Comparison of ENCODE assay signal across 8 mouse cellular contexts in the genomic region with DNA sequence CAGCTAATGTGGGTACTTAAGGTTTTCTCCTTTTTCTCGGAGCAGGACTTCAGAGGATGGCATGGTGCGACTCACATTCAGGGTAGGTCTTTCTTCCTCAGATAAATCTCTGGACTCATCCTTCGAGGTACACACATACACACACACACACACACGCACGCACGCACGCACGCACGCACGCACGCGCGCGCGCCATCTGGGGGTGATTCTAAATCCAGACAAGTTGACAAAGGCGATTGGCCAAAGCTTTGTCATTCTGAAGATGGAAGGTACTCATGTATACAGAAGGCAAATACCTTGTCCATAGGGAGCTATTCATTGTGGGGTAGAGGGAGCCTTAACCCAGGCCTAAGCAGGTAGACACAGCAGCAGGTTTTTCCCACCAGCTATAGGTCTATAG.
DNase-seq lines count a peak whose midpoint lies in the region; ATAC-seq and TF ChIP-seq lines count a peak whose summit lies in the region.

No protein-coding gene starts in this region.

- no peak for TF ChIP-seq POLR2A in lung, adult 2 months (IDR thresholded peaks at IDR 0.05; ENCODE audit: borderline replicate concordance, extremely low read depth, low read depth, low read length)

- no peaks in the 10 kb centered on the region for H3K36me3 ChIP-seq in lung, embryonic 14.5 days (ENCODE audit: insufficient read depth)
- H3K36me3 ChIP-seq in embryonic facial prominence, embryonic 13.5 days = no peaks in the 10 kb centered on the region
- H3K36me3 ChIP-seq in limb, embryonic 11.5 days (ENCODE audit: control insufficient read depth, insufficient read depth, low read length) = no peaks in the 10 kb centered on the region
- no peaks in the 10 kb centered on the region for H3K36me3 ChIP-seq in neural tube, embryonic 15.5 days

- 0 out of 2 replicates have a peak overlapping the region, but pooled peaks have one; percentile 34 for H3K9ac ChIP-seq in lung, embryonic 14.5 days
- no peak overlapping the region for H3K9ac ChIP-seq in embryonic facial prominence, embryonic 13.5 days
- no peak overlapping the region; the same call in 1 of the 2 replicates for H3K9ac ChIP-seq in limb, embryonic 11.5 days (ENCODE audit: low read length)
- H3K9ac ChIP-seq in neural tube, embryonic 15.5 days (replicated peaks) = no peak overlapping the region

- H3K9me3 ChIP-seq in lung, embryonic 14.5 days (ENCODE audit: low read depth, low read length) = no peaks in the 10 kb centered on the region
- H3K9me3 ChIP-seq in embryonic facial prominence, embryonic 13.5 days = no peaks in the 10 kb centered on the region
- H3K9me3 ChIP-seq in limb, embryonic 11.5 days (ENCODE audit: control insufficient read depth, low read length) = no peaks in the 10 kb centered on the region
- no peaks in the 10 kb centered on the region for H3K9me3 ChIP-seq in neural tube, embryonic 15.5 days (replicated peaks)

- H3K4me1 ChIP-seq in lung, embryonic 14.5 days (ENCODE audit: insufficient read depth) = 0 out of 2 replicates have a peak, but pooled peaks cover 6% of the 10 kb centered on the region
- H3K4me1 ChIP-seq in lung, adult 2 months (ENCODE audit: control insufficient read depth, insufficient read depth, low read length) = 0 out of 2 replicates have a peak, but pooled peaks cover 4% of the 10 kb centered on the region
- 0 out of 2 replicates have a peak, but pooled peaks cover 7% of the 10 kb centered on the region for H3K4me1 ChIP-seq in embryonic facial prominence, embryonic 13.5 days
- 0 out of 2 replicates have a peak, but pooled peaks cover 3% of the 10 kb centered on the region for H3K4me1 ChIP-seq in limb, embryonic 11.5 days (ENCODE audit: control insufficient read depth, insufficient read depth, low read length)
- H3K4me1 ChIP-seq in neural tube, embryonic 15.5 days = peaks cover 36% of the 10 kb centered on the region

- H3K4me3 ChIP-seq in lung, embryonic 14.5 days (ENCODE audit: low read depth, low read length) = no peak overlapping the region; the same call in 1 of the 2 replicates
- no peak overlapping the region for H3K4me3 ChIP-seq in lung, adult 2 months (replicated peaks; ENCODE audit: extremely low read depth, low read depth, low read length)
- H3K4me3 ChIP-seq in embryonic facial prominence, embryonic 13.5 days = no peak overlapping the region
- no peak overlapping the region for H3K4me3 ChIP-seq in limb, embryonic 11.5 days (ENCODE audit: low read depth, low read length)
- no peak overlapping the region for H3K4me3 ChIP-seq in neural tube, embryonic 15.5 days (replicated peaks)

- 0 out of 2 replicates have a peak, but pooled peaks have one; percentile 23 for TF ChIP-seq CTCF in lung, embryonic 14.5 days (IDR thresholded peaks at IDR 0.05; ENCODE audit: low read depth)
- no peak for TF ChIP-seq CTCF in lung, adult 2 months (IDR thresholded peaks at IDR 0.05; ENCODE audit: insufficient read depth, low read length)

- H3K27ac ChIP-seq in lung, embryonic 14.5 days (ENCODE audit: low read depth) = peak overlapping the region; percentile 76
- peak overlapping the region; percentile 78 for H3K27ac ChIP-seq in embryonic facial prominence, embryonic 13.5 days
- no peak overlapping the region for H3K27ac ChIP-seq in limb, embryonic 11.5 days (replicated peaks; ENCODE audit: low read depth, low read length)
- H3K27ac ChIP-seq in neural tube, embryonic 15.5 days (replicated peaks) = peak overlapping the region; percentile 57; the same call in 1 of the 2 replicates

- peak; percentile 32 for ATAC-seq in lung, embryonic 14.5 days (ENCODE audit: insufficient read depth)
- ATAC-seq in embryonic facial prominence, embryonic 13.5 days (ENCODE audit: insufficient number of reproducible peaks, insufficient read depth, low FRiP score, low TSS enrichment, low read depth) = no peak
- ATAC-seq in limb, embryonic 11.5 days (ENCODE audit: insufficient number of reproducible peaks, low FRiP score, low TSS enrichment, low read depth) = no peak
- ATAC-seq in neural tube, embryonic 15.5 days (ENCODE audit: low FRiP score) = no peak

- no peaks in the 10 kb centered on the region for H3K27me3 ChIP-seq in lung, embryonic 14.5 days (ENCODE audit: insufficient read depth, low read length)
- no peaks in the 10 kb centered on the region for H3K27me3 ChIP-seq in embryonic facial prominence, embryonic 13.5 days
- H3K27me3 ChIP-seq in limb, embryonic 11.5 days (ENCODE audit: control insufficient read depth, insufficient read depth, low read length) = no peaks in the 10 kb centered on the region
- no peaks in the 10 kb centered on the region for H3K27me3 ChIP-seq in neural tube, embryonic 15.5 days (replicated peaks)

- 79% methylated on average over 16 of the region's 16 CpGs for WGBS in lung, embryonic 14.5 days
- WGBS in lung, adult 2 months = 84% methylated on average over 16 of the region's 16 CpGs
- 83% methylated on average over 16 of the region's 16 CpGs for WGBS in embryonic facial prominence, embryonic 13.5 days
- WGBS in limb, embryonic 11.5 days = 86% methylated on average over 16 of the region's 16 CpGs
- 76% methylated on average over 16 of the region's 16 CpGs for WGBS in neural tube, embryonic 15.5 days

- H3K4me2 ChIP-seq in lung, embryonic 14.5 days = peak overlapping the region; percentile 63
- peak overlapping the region; percentile 68 for H3K4me2 ChIP-seq in embryonic facial prominence, embryonic 13.5 days
- H3K4me2 ChIP-seq in limb, embryonic 11.5 days (ENCODE audit: low read depth, severe bottlenecking) = no peak overlapping the region; the same call in 1 of the 2 replicates
- H3K4me2 ChIP-seq in neural tube, embryonic 15.5 days = peak overlapping the region; percentile 55

- DNase-seq in lung, embryonic 14.5 days = peak; percentile 37
- no peak for DNase-seq in lung, adult 2 months
- peak; percentile 32 for DNase-seq in limb, embryonic 11.5 days (ENCODE audit: low spot score)
- no peak for DNase-seq in ovary, postnatal 14 days (ENCODE audit: low spot score)
- DNase-seq in T-cell, adult 2 months (ENCODE audit: low spot score) = no peak
- DNase-seq in ovary, adult 18-20 months (ENCODE audit: low spot score) = no peak

Comparison
In these comparisons a context has a peak if more than half of its experiments do, and no peak if none do; other contexts are left out.
1. DNase-seq: peak in lung, embryonic 14.5 days (single experiment) and limb, embryonic 11.5 days (single experiment); none in lung, adult 2 months (single experiment), ovary, postnatal 14 days (single experiment), T-cell, adult 2 months (single experiment) and ovary, adult 18-20 months (single experiment).